Mouse (Mus musculus) midbrain, embryonic 11.5 days (tissue): Measurements from ENCODE around the gene Ttc39b. TPM values are rescaled to one million over a fixed set of nuclear protein-coding genes. Genes with fewer than 3 reads are reported as not detected.

ENCODE experiments used
- ATAC-seq: fragments of 200-750 bp; cut with Nextera tagmentation; 2 replicates; pipeline ENCODE4 v1.8.0; 2017; ENCODE audit warnings: moderate TSS enrichment, moderate library complexity; ENCODE audit not compliant: low FRiP score
- DNase-seq: peaks from one replicate; pipeline ENCODE4 v3.0.0; 2015; ENCODE audit warnings: low spot score; ENCODE audit errors: missing footprints
- H3K27ac ChIP-seq: fragments of 300-500 bp; sonication (generic); 2 replicates; pipeline ENCODE4 v1.5.1; 2014; ENCODE audit warnings: low read depth, low read length
- H3K27me3 ChIP-seq: fragments of 300-500 bp; sonication (generic); 2 replicates; pipeline ENCODE4 v1.6.1; 2014; ENCODE audit warnings: mild to moderate bottlenecking, low read length, moderate library complexity, mixed read lengths; ENCODE audit not compliant: control insufficient read depth, insufficient read depth
- H3K36me3 ChIP-seq: fragments of 300-500 bp; sonication (generic); 2 replicates; pipeline ENCODE4 v1.6.1; 2014; ENCODE audit warnings: mild to moderate bottlenecking, low read length, moderate library complexity, mixed read lengths; ENCODE audit not compliant: control insufficient read depth, insufficient read depth
- H3K4me1 ChIP-seq: fragments of 300-500 bp; sonication (generic); 2 replicates; pipeline ENCODE4 v1.6.1; 2014; ENCODE audit warnings: low read length; ENCODE audit not compliant: control insufficient read depth, insufficient read depth
- H3K4me2 ChIP-seq: fragments of 300-500 bp; sonication (generic); 2 replicates; pipeline ENCODE4 v1.6.1; 2014; ENCODE audit warnings: mild to moderate bottlenecking, moderate library complexity
- H3K4me3 ChIP-seq: fragments of 300-500 bp; sonication (generic); 2 replicates; pipeline ENCODE4 v1.5.1; 2014; ENCODE audit warnings: low read depth, low read length
- H3K9ac ChIP-seq: fragments of 300-500 bp; sonication (generic); 2 replicates; pipeline ENCODE4 v1.6.1; 2014; ENCODE audit warnings: low read length
- H3K9me3 ChIP-seq: fragments of 300-500 bp; sonication (generic); 2 replicates; pipeline ENCODE4 v1.6.1; 2016; ENCODE audit warnings: low read length; ENCODE audit not compliant: control insufficient read depth
- WGBS: fragments of 180-500 bp; shearing (Covaris S2); extraction: QIAGEN DNeasy Blood & Tissue Kit; methylation state at CpG from one replicate; pipeline ENCODE4 v1.1.7; 2014; 5-methylcytosine and 5-hydroxymethylcytosine counted together
- polyA plus RNA-seq: library from polyadenylated mRNA; unstranded; fragments of >200 nt; fragmentation: Nextera tagmentation; extraction: Ambion mirVana; gene quantifications from 2 replicates; pipeline ENCODE4 v1.2.1, GENCODE M21; 2014

Ttc39b gene
- polyA plus RNA-seq, 1 experiment from 2014 or later, result 1.9 TPM

GRCm38 (mm10) chr4:83216381-83216780, 107.7 kb downstream of the Ttc39b start:
- H3K4me1 ChIP-seq, result no peaks in the 10 kb centered on the region
- no peaks in the 10 kb centered on the region for H3K27me3 ChIP-seq
- H3K4me2 ChIP-seq, result no peak overlapping the region
- no peak overlapping the region for H3K9ac ChIP-seq
- no peak overlapping the region for H3K27ac ChIP-seq
- no peak overlapping the region for H3K4me3 ChIP-seq
- WGBS, result 76% methylated on average over 7 of the region's 7 CpGs
- DNase-seq (no peak), ATAC-seq (no peak)
- no peaks in the 10 kb centered on the region for H3K36me3 ChIP-seq
- H3K9me3 ChIP-seq, result no peaks in the 10 kb centered on the region

DNA sequence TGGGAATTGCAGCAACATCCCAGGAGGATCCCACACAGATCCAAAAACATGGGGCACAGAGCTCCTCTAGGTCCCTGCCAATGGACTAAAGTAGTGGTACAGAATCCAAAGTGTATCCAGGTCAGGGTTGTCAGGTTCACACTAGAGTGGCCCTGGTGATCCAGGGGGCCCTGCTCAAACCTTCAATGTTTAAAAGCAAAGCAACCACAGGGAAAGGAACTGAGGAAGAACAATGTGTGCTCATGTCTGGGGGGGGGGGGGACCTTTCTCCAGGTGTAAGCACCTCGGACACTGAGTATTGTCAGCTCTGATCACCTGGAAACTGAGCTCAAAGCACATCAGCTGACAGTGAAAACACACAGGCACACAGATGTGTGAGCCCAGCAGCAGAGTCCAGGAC, 108.3 kb downstream of the Ttc39b start:
- Histone ChIP-seq H3K9me3 (no peaks in the 10 kb centered on the region), H3K27me3 (no peaks in the 10 kb centered on the region), H3K4me1 (no peaks in the 10 kb centered on the region), H3K4me2 (no peak overlapping the region), H3K9ac (no peak overlapping the region), H3K36me3 (no peaks in the 10 kb centered on the region), H3K27ac (no peak overlapping the region), H3K4me3 (no peak overlapping the region)
- 83% methylated on average over 1 of the region's 1 CpGs for WGBS
- DNase-seq (no peak), ATAC-seq (no peak)

DNA sequence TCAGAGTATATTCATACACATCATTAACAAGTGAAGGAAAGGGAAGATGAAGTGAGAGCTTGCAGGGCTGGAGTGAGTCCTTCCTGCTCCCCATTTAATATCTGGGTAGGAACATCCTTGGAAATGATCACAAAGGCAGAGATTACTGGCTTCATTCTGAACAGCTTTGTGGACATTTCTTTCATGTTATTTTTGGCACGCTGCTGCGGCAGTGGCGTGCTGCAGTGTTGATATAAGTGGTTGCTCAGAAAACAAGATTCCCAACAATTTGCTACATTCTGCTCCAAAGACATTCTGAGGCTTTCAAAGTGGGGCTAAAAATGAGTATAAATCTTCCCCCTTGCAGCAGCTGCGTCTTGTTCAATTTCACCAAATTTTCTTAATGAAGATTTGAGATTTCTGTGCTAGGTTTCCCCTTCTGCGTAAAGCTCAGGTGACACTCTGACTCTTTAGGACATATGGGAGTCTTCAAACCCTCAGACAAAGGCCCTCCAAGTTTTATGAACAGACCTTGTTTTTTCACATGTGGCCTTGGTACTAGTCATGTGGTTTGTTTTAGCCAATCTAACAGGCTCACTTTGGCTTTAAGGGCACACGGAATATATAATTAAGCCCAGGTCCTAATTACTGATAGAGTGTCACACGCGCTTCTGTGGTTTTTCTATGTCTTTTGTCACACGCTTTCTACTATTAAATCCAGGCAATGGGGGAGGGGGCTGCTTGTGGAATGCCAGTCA, 109.1 kb downstream of the Ttc39b start:
- no peak overlapping the region for H3K4me2 ChIP-seq
- H3K4me1 ChIP-seq, result no peaks in the 10 kb centered on the region
- H3K27me3 ChIP-seq, result no peaks in the 10 kb centered on the region
- H3K36me3 ChIP-seq, result no peaks in the 10 kb centered on the region
- H3K27ac ChIP-seq, result no peak overlapping the region
- ATAC-seq (no peak), DNase-seq (no peak)
- no peak overlapping the region for H3K9ac ChIP-seq
- no peak overlapping the region for H3K4me3 ChIP-seq
- no peaks in the 10 kb centered on the region for H3K9me3 ChIP-seq
- WGBS, result 79% methylated on average over 9 of the region's 9 CpGs

DNA sequence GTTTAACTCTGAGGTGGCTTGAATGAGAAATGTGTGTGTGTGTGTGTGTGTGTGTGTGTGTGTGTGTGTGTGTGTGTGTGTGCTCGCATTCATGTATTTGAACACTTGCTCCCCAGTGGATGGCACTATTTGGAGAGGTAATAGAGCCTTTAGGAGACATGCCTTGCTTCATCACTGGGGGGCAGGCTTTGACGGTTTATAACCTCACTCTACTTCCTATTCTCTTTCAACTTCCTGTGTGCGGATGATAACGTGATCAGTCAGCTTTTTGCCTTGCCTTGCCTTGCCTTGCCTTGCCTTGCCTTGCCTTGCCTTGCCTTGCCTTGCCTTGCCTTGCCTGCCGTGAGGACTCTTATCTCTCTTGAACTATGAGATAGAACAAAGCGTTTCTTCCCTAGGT, 110.3 kb downstream of the Ttc39b start:
- Histone ChIP-seq H3K9me3 (no peaks in the 10 kb centered on the region), H3K4me2 (no peak overlapping the region), H3K4me3 (no peak overlapping the region), H3K36me3 (no peaks in the 10 kb centered on the region), H3K27me3 (no peaks in the 10 kb centered on the region), H3K9ac (no peak overlapping the region), H3K27ac (no peak overlapping the region), H3K4me1 (no peaks in the 10 kb centered on the region)
- DNase-seq (no peak), ATAC-seq (no peak)
- 90% methylated on average over 6 of the region's 6 CpGs for WGBS

GRCm38 (mm10) chr4:83211709-83212108, 112.3 kb downstream of the Ttc39b start:
- ATAC-seq, result no peak
- Histone ChIP-seq H3K9me3 (no peaks in the 10 kb centered on the region), H3K36me3 (no peaks in the 10 kb centered on the region), H3K4me3 (no peak overlapping the region), H3K9ac (no peak overlapping the region), H3K27ac (no peak overlapping the region), H3K4me1 (no peaks in the 10 kb centered on the region), H3K4me2 (no peak overlapping the region), H3K27me3 (no peaks in the 10 kb centered on the region)
- WGBS, result 80% methylated on average over 12 of the region's 12 CpGs
- no peak for DNase-seq

DNA sequence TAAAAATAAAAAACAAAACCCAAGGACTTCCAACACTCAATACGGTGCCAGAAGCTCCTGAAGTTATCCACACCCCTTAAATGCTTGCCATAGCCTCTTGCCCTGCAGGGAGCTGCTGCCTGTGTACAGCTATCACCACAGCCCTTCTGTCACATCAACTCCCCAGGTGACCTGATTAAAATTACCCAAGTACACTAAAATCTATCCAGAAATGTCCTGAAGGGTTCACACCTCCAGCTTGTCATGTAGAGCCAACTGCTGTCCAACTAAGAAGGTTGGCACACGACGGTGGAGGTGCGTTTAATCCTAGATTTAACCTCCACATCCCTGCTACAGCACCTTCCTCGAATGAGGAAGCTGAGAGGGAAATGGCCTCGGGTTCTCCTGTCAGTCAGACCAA, 113.6 kb downstream of the Ttc39b start:
- no peak for DNase-seq
- Histone ChIP-seq H3K4me1 (no peaks in the 10 kb centered on the region), H3K4me3 (no peak overlapping the region), H3K27ac (no peak overlapping the region), H3K9me3 (no peaks in the 10 kb centered on the region), H3K27me3 (no peaks in the 10 kb centered on the region), H3K9ac (no peak overlapping the region), H3K4me2 (no peak overlapping the region), H3K36me3 (no peaks in the 10 kb centered on the region)
- WGBS, result 82% methylated on average over 6 of the region's 6 CpGs
- no peak for ATAC-seq

- 60% methylated on average over 10 of the region's 10 CpGs for WGBS
- no peak overlapping the region for H3K27ac ChIP-seq
- H3K27me3 ChIP-seq, result no peaks in the 10 kb centered on the region
- no peak overlapping the region for H3K9ac ChIP-seq
- no peaks in the 10 kb centered on the region for H3K36me3 ChIP-seq
- no peak overlapping the region for H3K4me2 ChIP-seq
- peak; percentile 38; the same call in 1 of the 2 replicates for ATAC-seq
- H3K9me3 ChIP-seq, result no peaks in the 10 kb centered on the region
- H3K4me1 ChIP-seq, result no peaks in the 10 kb centered on the region
- no peak for DNase-seq
- H3K4me3 ChIP-seq, result no peak overlapping the region
These were observed 117.1 kb downstream of the Ttc39b start for GRCm38 (mm10) chr4:83206803-83207586.

DNA sequence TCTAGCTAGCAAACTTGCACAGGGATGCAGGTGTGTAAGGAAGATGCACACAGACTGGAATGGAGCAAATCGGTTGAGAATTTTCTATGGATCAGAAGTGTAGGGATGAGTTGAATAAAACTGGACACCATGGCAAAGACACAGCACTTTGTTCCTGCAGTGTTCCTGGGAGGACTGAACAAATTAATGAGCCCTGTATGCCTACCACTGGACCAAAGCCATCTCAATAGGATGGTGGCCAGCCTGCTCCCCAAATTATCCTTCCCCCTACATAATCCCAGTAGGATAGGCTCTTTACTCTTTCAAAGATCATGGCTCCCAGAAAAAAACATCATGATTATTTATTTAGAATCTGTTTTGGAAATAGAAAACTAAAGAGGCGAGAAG, 117.6 kb downstream of the Ttc39b start:
- no peak overlapping the region for H3K27ac ChIP-seq
- no peak overlapping the region for H3K4me3 ChIP-seq
- DNase-seq (no peak), ATAC-seq (no peak)
- H3K27me3 ChIP-seq, result no peaks in the 10 kb centered on the region
- 81% methylated on average over 2 of the region's 2 CpGs for WGBS
- no peaks in the 10 kb centered on the region for H3K9me3 ChIP-seq
- no peaks in the 10 kb centered on the region for H3K4me1 ChIP-seq
- no peak overlapping the region for H3K9ac ChIP-seq
- H3K36me3 ChIP-seq, result no peaks in the 10 kb centered on the region
- H3K4me2 ChIP-seq, result no peak overlapping the region

GRCm38 (mm10) chr4:83199391-83199790, 124.7 kb downstream of the Ttc39b start:
- H3K36me3 ChIP-seq, result no peaks in the 10 kb centered on the region
- H3K9ac ChIP-seq, result no peak overlapping the region
- DNase-seq, result no peak
- no peak for ATAC-seq
- WGBS, result 79% methylated on average over 8 of the region's 8 CpGs
- no peak overlapping the region for H3K4me2 ChIP-seq
- H3K27me3 ChIP-seq, result no peaks in the 10 kb centered on the region
- no peak overlapping the region for H3K4me3 ChIP-seq
- no peaks in the 10 kb centered on the region for H3K4me1 ChIP-seq
- H3K27ac ChIP-seq, result no peak overlapping the region
- H3K9me3 ChIP-seq, result no peaks in the 10 kb centered on the region
